Mouse (Mus musculus) intestine, embryonic 16.5 days (tissue): Measurements from ENCODE around the gene A630076J17Rik. TPM values are rescaled to one million over a fixed set of nuclear protein-coding genes. Genes with fewer than 3 reads are reported as not detected.

Experiments
- polyA plus RNA-seq: library from polyadenylated mRNA; unstranded; fragments of >200 nt; fragmentation: Nextera tagmentation; extraction: Ambion mirVana; gene quantifications from 2 replicates; pipeline ENCODE4 v1.2.1, GENCODE M21; 2015

The A630076J17Rik gene
- polyA plus RNA-seq, 1 experiment from 2014 or later: not detected

Other genes with a start within 250 kb of the A630076J17Rik start
- 0.73 and 0.88 TPM in 2 replicates for gene Kcna3, start 194.4 kb upstream of the A630076J17Rik start, polyA plus RNA-seq
- 0.04 and 0.06 TPM in 2 replicates for gene Kcna2, start 129.5 kb upstream of the A630076J17Rik start, polyA plus RNA-seq
- gene Kcna10, start 47.6 kb upstream of the A630076J17Rik start, polyA plus RNA-seq: not detected in 2 replicates
- 7.6 and 10.5 TPM in 2 replicates for gene Cym, start 8.9 kb upstream of the A630076J17Rik start, polyA plus RNA-seq
- 0.04 and 0.13 TPM in 2 replicates for gene Prok1, start 9.1 kb downstream of the A630076J17Rik start, polyA plus RNA-seq
- gene Lamtor5, start 48.2 kb downstream of the A630076J17Rik start, polyA plus RNA-seq: 208 and 217 TPM in 2 replicates
- 1.5 and 1.7 TPM in 2 replicates for gene Slc16a4, start 60.6 kb downstream of the A630076J17Rik start, polyA plus RNA-seq
- gene Rbm15, start 103.1 kb downstream of the A630076J17Rik start, polyA plus RNA-seq: 11.1 and 11.5 TPM in 2 replicates
- gene Kcnc4, start 228.9 kb downstream of the A630076J17Rik start, polyA plus RNA-seq: 0.05 TPM in 1 of 2 replicates, not detected in the other